In the genomic region with DNA sequence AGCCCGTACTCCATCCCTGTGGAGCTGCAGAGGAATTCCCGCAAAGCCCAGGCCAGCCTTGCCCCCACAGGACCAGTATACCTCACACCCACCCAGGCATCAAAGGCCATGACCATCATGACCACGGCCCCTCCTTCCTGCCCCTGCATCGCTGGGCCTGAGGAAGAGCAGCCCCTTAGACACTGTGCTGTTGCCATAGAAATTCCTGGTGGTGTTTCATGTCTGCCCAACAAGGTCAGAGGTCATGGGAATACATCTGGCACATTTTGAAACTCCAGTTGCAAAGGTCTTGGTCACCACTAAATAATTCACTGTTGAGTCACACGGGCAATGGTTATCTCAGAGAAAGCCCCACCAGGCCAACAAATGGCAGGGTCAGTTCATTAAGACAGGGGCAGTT, we compare ENCODE assay signal across 13 mouse cellular contexts.
DNase-seq lines count a peak whose midpoint lies in the region; ATAC-seq and TF ChIP-seq lines count a peak whose summit lies in the region.
"Had no signal": no experiment of that assay in that cellular context is flagged by ENCODE, and none has a peak within 500 bp of the region (broad histone marks: within the 10 kb centered on the region; RNA-seq: fewer than 3 reads in every experiment).

No protein-coding gene starts in this region.

- H3K27ac ChIP-seq in midbrain, embryonic 10.5 days (replicated peaks): peak overlapping the region; percentile 79
- no peak overlapping the region for H3K27ac ChIP-seq in midbrain, postnatal 0 days (ENCODE audit: low read depth, low read length)
- H3K27ac ChIP-seq: lung, embryonic 15.5 days had no signal

- peak overlapping the region; percentile 25; the same call in 1 of the 2 replicates for H3K4me3 ChIP-seq in midbrain, embryonic 10.5 days
- no peak overlapping the region for H3K4me3 ChIP-seq in midbrain, postnatal 0 days (ENCODE audit: low read depth, low read length)
- H3K4me3 ChIP-seq: lung, embryonic 15.5 days had no signal

- peaks cover 96% of the 10 kb centered on the region for H3K4me1 ChIP-seq in midbrain, embryonic 10.5 days
- H3K4me1 ChIP-seq in midbrain, postnatal 0 days (ENCODE audit: insufficient read depth, low read length): peaks cover 13% of the 10 kb centered on the region; the same call in 1 of the 2 replicates
- H3K4me1 ChIP-seq: lung, embryonic 15.5 days had no signal

- ATAC-seq in midbrain, postnatal 0 days (ENCODE audit: low FRiP score): no peak

- H3K9ac ChIP-seq in midbrain, postnatal 0 days (replicated peaks; ENCODE audit: low read length, poor library complexity, severe bottlenecking): no peak overlapping the region
- H3K9ac ChIP-seq: lung, embryonic 15.5 days had no signal

- no peak overlapping the region for H3K4me2 ChIP-seq in midbrain, postnatal 0 days (ENCODE audit: low read depth, low read length, poor library complexity, severe bottlenecking)
- H3K4me2 ChIP-seq: lung, embryonic 15.5 days had no signal

- H3K9me3 ChIP-seq in midbrain, embryonic 10.5 days (replicated peaks): no peaks in the 10 kb centered on the region
- no peaks in the 10 kb centered on the region for H3K9me3 ChIP-seq in midbrain, postnatal 0 days (ENCODE audit: low read length)
- H3K9me3 ChIP-seq: G1E; lung, embryonic 15.5 days had no signal

- DNase-seq in adrenal gland, adult (ENCODE audit: inconsistent age in 2 of 2, low spot score in 1 of 2): peak; percentile 80 to 90
- no peak for DNase-seq in adrenal gland, postnatal 4 days (ENCODE audit: low spot score in 2 of 2)
- DNase-seq in midbrain, embryonic 10.5 days (ENCODE audit: low spot score): peak; percentile 70
- DNase-seq in midbrain, postnatal 0 days (ENCODE audit: low spot score): no peak
- peak; percentile 79 for DNase-seq in mesoderm, embryonic 11.5 days (ENCODE audit: low read depth, low spot score)
- peak; percentile 32 for DNase-seq in yolk sac, embryonic 10.5 days (ENCODE audit: low spot score)
- no peak for DNase-seq in layer of hippocampus, postnatal 25 days (ENCODE audit: extremely low spot score in 1 of 2, low spot score in 1 of 2)
- DNase-seq in urinary bladder, postnatal 25 days (ENCODE audit: low spot score): no peak
- DNase-seq: cerebellum, adult 18-20 months; heart, postnatal 36 days; thymus, postnatal 36 days had no signal

- H3K36me3 ChIP-seq in midbrain, embryonic 10.5 days: no peaks in the 10 kb centered on the region
- no peaks in the 10 kb centered on the region for H3K36me3 ChIP-seq in midbrain, postnatal 0 days (ENCODE audit: insufficient read depth, low read length)
- H3K36me3 ChIP-seq: G1E; lung, embryonic 15.5 days had no signal

- 13% methylated on average over 5 of the region's 5 CpGs for WGBS in midbrain, embryonic 10.5 days
- 24% methylated on average over 5 of the region's 5 CpGs for WGBS in midbrain, postnatal 0 days

- no peak for TF ChIP-seq CTCF in midbrain, postnatal 0 days (IDR thresholded peaks at IDR 0.05)

- peaks cover 87% of the 10 kb centered on the region for H3K27me3 ChIP-seq in midbrain, embryonic 10.5 days (ENCODE audit: low read depth, poor library complexity, severe bottlenecking)
- no peaks in the 10 kb centered on the region for H3K27me3 ChIP-seq in midbrain, postnatal 0 days (ENCODE audit: insufficient read depth, low read length)

Comparison
In these comparisons a context has a peak if more than half of its experiments do, and no peak if none do; other contexts are left out.
1. DNase-seq: peak in adrenal gland, adult (2 of 2), midbrain, embryonic 10.5 days (single experiment), mesoderm, embryonic 11.5 days (single experiment) and yolk sac, embryonic 10.5 days (single experiment); none in adrenal gland, postnatal 4 days (0 of 2), midbrain, postnatal 0 days (single experiment), layer of hippocampus, postnatal 25 days (0 of 2) and urinary bladder, postnatal 25 days (single experiment).